Mouse (Mus musculus) midbrain, embryonic 16.5 days (tissue): ENCODE measurements around the gene Arfip1. TPM values are rescaled to one million over a fixed set of nuclear protein-coding genes. Genes with fewer than 3 reads are reported as not detected.
"Not testable (repeated sequence)": the region's sequence is repeated elsewhere in the genome, so short reads cannot be mapped to it uniquely, and the experiment has no call there.

Experiments used
- ATAC-seq: fragments of 200-750 bp; cut with Nextera tagmentation; 2 replicates; pipeline ENCODE4 v1.8.0; 2017; ENCODE audit warnings: moderate TSS enrichment
- H3K27ac ChIP-seq: fragments of 300-500 bp; sonication (generic); 2 replicates; pipeline ENCODE4 v1.5.1; 2014; ENCODE audit warnings: mild to moderate bottlenecking, low read length, mixed read lengths
- H3K27me3 ChIP-seq: fragments of 300-500 bp; sonication (generic); 2 replicates; pipeline ENCODE4 v1.6.1; 2014; ENCODE audit warnings: low read depth, low read length, mixed read lengths; ENCODE audit not compliant: control insufficient read depth, insufficient read depth
- H3K36me3 ChIP-seq: fragments of 300-500 bp; sonication (generic); 2 replicates; pipeline ENCODE4 v1.6.1; 2014; ENCODE audit warnings: mild to moderate bottlenecking, low read length, moderate library complexity, mixed read lengths; ENCODE audit not compliant: control insufficient read depth, insufficient read depth
- H3K4me1 ChIP-seq: fragments of 300-500 bp; sonication (generic); 2 replicates; pipeline ENCODE4 v1.6.1; 2014; ENCODE audit warnings: mild to moderate bottlenecking, low read length, mixed read lengths; ENCODE audit not compliant: control insufficient read depth, insufficient read depth
- H3K4me2 ChIP-seq: fragments of 300-500 bp; sonication (generic); 2 replicates; pipeline ENCODE4 v1.6.1; 2014; ENCODE audit warnings: mild to moderate bottlenecking, low read length, mixed read lengths
- H3K4me3 ChIP-seq: fragments of 300-500 bp; sonication (generic); 2 replicates; pipeline ENCODE4 v1.5.1; 2014; ENCODE audit warnings: low read depth, mild to moderate bottlenecking, low read length, moderate library complexity, mixed read lengths
- H3K9ac ChIP-seq: fragments of 300-500 bp; sonication (generic); 2 replicates; pipeline ENCODE4 v1.6.1; 2014; ENCODE audit warnings: low read depth, low read length, mixed read lengths
- H3K9me3 ChIP-seq: fragments of 300-500 bp; sonication (generic); replicated peaks from 2 replicates; pipeline ENCODE4 v1.6.1; 2014; ENCODE audit warnings: mild to moderate bottlenecking, low read length, mixed read lengths; ENCODE audit not compliant: control insufficient read depth, poor library complexity, severe bottlenecking
- WGBS: fragments of 180-500 bp; shearing (Covaris S2); extraction: QIAGEN DNeasy Blood & Tissue Kit; methylation state at CpG from one replicate; pipeline ENCODE4 v1.1.7; 2014; 5-methylcytosine and 5-hydroxymethylcytosine counted together
- polyA plus RNA-seq: library from polyadenylated mRNA; unstranded; fragments of >200 nt; fragmentation: Nextera tagmentation; extraction: Ambion mirVana; gene quantifications from 2 replicates; pipeline ENCODE4 v1.2.1, GENCODE M21; 2015

The Arfip1 gene
- polyA plus RNA-seq, 1 experiment from 2014 or later: 22.1 TPM

DNA sequence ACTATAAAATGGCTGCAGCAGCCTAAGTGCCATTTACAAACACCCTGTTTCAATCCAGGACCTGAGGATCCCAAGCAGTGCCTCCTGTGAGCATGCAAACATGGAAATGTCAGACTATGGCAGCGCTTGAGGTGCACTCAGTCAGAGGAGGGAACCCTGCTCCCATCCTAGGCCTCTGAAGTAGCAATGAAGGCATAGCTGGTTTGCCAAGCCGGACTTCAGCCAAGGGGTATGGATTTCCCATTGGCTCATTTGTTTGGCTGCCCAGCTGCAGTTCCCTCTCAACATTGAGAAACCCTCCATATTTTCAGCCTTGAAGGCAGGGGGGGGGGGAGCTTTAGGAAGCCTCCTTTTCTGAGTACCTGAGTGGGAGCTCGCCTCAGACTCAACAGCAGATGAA lies 24.1 kb downstream of the Arfip1 start:
- Histone ChIP-seq H3K9me3 (no peaks in the 10 kb centered on the region), H3K4me1 (no peaks in the 10 kb centered on the region), H3K4me3 (no peak overlapping the region), H3K36me3 (no peaks in the 10 kb centered on the region), H3K4me2 (no peak overlapping the region), H3K27me3 (no peaks in the 10 kb centered on the region), H3K9ac (no peak overlapping the region), H3K27ac (no peak overlapping the region)
- WGBS: 97% methylated on average over 3 of the region's 3 CpGs
- ATAC-seq: no peak

DNA sequence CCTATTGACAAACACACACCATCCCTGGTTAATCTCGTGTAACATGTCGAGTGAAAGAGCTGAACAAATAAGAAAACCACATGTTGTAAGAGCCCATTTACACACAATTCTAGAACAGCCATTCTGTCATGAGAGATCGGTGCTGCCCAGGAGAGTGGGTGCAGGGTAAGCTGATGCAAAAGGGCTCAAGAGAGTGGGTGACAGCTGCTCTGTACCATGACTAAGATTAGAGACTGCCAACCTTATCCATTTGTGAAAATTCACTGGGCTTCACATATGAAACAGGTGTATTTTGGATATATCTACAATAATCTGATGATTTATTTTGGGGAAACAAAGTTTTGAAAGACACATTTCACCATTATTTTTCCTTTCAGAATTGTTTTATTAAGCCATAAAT lies 26.6 kb downstream of the Arfip1 start:
- WGBS: 85% methylated on average over 3 of the region's 3 CpGs
- no peak overlapping the region for H3K9ac ChIP-seq
- no peaks in the 10 kb centered on the region for H3K27me3 ChIP-seq
- ATAC-seq: no peak
- H3K36me3 ChIP-seq: no peaks in the 10 kb centered on the region
- no peaks in the 10 kb centered on the region for H3K9me3 ChIP-seq
- H3K4me1 ChIP-seq: no peaks in the 10 kb centered on the region
- no peak overlapping the region for H3K4me2 ChIP-seq
- H3K4me3 ChIP-seq: no peak overlapping the region
- no peak overlapping the region for H3K27ac ChIP-seq

DNA sequence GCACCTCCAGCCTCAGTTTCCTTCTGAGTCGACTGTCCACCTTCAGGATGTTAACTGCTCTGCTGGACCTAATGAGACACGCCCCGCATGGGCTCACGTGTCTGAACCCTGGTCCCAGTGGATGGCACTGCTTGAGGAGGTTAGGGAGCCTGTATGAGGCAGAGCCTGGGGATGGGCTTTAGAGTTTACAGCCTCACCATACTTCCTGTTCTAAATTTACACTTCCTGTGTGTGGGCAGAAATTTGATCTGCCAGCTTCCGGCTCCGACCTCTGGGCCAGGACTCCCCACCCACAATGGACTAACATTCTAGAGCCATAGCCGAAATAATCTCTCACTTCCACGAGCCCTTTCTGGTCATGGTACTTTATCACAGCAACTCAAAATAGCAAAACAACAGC lies 35.2 kb downstream of the Arfip1 start:
- no peak for ATAC-seq
- Histone ChIP-seq H3K27me3 (no peaks in the 10 kb centered on the region), H3K9me3 (no peaks in the 10 kb centered on the region), H3K4me2 (no peak overlapping the region), H3K4me1 (no peaks in the 10 kb centered on the region), H3K36me3 (no peaks in the 10 kb centered on the region), H3K9ac (no peak overlapping the region), H3K27ac (no peak overlapping the region), H3K4me3 (no peak overlapping the region)
- WGBS: 75% methylated on average over 8 of the region's 8 CpGs

DNA sequence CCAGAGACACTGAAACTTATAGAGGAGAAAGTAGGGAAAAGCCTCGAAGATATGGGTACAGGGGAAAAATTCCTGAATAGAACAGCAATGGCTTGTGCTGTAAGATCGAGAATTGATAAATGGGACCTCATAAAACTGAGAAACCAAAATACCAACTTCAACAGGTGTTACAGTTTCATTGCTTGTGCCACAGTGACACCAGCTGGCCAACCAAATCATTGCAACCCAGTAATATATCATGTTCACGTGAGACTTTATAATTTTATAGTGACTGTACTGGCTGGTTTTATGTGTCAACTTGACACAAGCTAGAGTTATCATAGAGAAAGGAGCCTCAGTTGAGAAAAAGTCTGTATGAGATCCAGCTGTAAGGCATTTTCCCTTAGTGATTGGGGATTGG lies 40.0 kb downstream of the Arfip1 start:
- H3K9ac ChIP-seq, H3K4me2 ChIP-seq, H3K9me3 ChIP-seq, H3K36me3 ChIP-seq, H3K4me1 ChIP-seq, H3K4me3 ChIP-seq, H3K27me3 ChIP-seq, H3K27ac ChIP-seq, ATAC-seq: not testable (repeated sequence)
- 15% methylated on average over 3 of the region's 3 CpGs for WGBS

DNA sequence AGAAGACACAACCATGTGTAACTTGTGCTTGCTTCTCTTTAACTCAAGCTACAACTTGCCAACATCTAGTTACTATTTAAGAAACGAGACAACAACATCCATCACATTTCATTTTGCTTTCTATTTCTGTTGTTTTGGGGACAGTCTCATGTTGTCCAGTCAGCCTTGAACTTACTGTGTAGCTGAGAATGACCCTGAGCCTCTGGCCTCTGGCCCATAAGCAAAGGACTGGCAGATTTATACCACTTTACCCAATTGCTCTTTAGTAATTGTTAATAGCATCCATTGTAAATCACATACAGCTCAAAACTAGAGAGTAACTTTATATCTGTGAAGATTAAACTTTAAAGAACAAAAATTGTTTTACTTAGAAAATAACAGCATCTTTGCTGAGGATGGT lies 40.5 kb downstream of the Arfip1 start:
- no peaks in the 10 kb centered on the region for H3K27me3 ChIP-seq
- H3K27ac ChIP-seq: no peak overlapping the region
- H3K4me2 ChIP-seq: no peak overlapping the region
- ATAC-seq: no peak
- WGBS: 86% methylated on average over 1 of the region's 1 CpGs
- H3K9me3 ChIP-seq: no peaks in the 10 kb centered on the region
- no peaks in the 10 kb centered on the region for H3K36me3 ChIP-seq
- H3K4me3 ChIP-seq: no peak overlapping the region
- no peak overlapping the region for H3K9ac ChIP-seq
- H3K4me1 ChIP-seq: no peaks in the 10 kb centered on the region

DNA sequence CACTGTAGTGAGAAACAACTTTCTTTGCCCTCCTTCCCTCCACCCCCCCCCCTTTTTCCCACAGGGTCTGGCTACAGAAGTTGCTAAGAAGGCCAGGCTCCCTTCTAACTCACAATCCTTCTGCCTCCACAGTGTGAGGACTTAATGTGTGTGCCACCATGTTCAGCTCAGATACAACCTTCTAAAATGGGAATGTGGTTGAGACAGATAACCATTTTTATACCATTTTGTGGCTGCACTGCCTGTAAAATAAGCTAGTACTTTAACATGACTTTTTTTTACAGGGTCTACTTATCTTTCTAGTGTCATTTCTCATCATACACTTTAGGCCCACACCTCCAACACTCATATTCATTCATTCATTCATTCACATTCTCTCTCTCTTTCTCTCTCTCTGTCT lies 41.8 kb downstream of the Arfip1 start:
- H3K9ac ChIP-seq: no peak overlapping the region
- no peaks in the 10 kb centered on the region for H3K4me1 ChIP-seq
- no peaks in the 10 kb centered on the region for H3K36me3 ChIP-seq
- no peaks in the 10 kb centered on the region for H3K27me3 ChIP-seq
- no peak overlapping the region for H3K4me2 ChIP-seq
- H3K27ac ChIP-seq: no peak overlapping the region
- H3K4me3 ChIP-seq: no peak overlapping the region
- ATAC-seq: no peak
- H3K9me3 ChIP-seq: no peaks in the 10 kb centered on the region

DNA sequence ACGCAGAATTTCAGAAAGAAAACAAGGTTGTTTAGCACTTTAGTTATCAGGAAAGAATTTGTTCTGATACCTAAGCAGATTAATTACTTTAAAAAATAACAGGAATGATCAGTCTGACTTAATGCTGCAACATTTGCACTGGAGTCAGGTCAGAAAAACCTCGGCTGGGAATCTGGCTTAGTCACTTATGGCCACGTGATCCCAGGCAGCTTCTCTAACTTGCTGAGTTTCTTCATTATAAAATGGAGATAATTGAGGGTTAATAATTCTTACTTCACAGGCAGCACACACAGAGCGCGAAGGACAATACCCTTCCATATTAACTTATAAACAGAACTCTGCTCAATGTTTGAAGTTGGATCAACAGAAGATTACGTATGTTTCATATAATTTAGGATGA lies 45.4 kb downstream of the Arfip1 start:
- Histone ChIP-seq H3K36me3 (no peaks in the 10 kb centered on the region), H3K27me3 (no peaks in the 10 kb centered on the region), H3K27ac (no peak overlapping the region), H3K9me3 (no peaks in the 10 kb centered on the region), H3K9ac (no peak overlapping the region), H3K4me2 (no peak overlapping the region), H3K4me3 (no peak overlapping the region), H3K4me1 (no peaks in the 10 kb centered on the region)
- WGBS: 77% methylated on average over 6 of the region's 6 CpGs
- no peak for ATAC-seq

DNA sequence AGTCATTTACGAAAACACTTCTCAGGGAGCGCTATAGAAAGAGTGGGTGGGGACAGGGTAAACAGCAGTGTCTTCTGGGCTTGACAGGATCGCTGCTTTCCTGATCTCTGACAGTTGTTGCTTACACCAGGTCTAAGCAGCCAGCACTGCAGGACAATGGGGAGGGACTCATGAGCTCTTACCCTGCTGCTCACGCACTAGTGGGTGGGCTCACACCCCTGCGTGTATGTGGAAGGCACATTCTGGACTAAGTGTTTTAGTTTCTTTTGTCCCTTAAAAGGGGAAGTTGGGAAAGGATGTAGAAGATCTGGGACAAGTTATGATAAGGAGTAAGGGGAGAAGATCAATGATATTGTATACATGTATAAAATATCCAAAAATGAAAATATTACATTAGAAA lies 49.2 kb downstream of the Arfip1 start:
- WGBS: 70% methylated on average over 5 of the region's 5 CpGs

DNA sequence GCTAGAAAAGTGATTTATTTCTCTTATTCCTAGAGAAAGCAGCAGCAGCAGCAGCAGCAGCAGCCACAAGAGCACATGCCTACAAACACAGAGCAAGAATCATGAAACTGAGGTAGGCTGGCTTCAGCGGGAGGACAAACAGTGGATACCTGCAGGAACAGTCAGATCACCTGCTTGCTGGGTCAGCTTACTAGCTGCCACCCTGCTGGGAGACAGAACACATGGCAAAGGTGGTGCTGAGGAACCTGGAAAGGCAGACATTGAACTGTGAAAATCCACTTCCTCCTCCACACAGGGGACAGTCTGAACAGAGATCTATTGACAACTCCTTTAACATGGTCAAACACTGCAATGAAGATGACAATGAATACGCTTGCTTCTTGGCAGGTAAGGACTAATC lies 53.4 kb downstream of the Arfip1 start:
- H3K27ac ChIP-seq: no peak overlapping the region
- H3K27me3 ChIP-seq: no peaks in the 10 kb centered on the region
- ATAC-seq: no peak
- H3K9me3 ChIP-seq: no peaks in the 10 kb centered on the region
- H3K4me3 ChIP-seq: no peak overlapping the region
- H3K36me3 ChIP-seq: 0 out of 2 replicates have a peak, but pooled peaks cover 3% of the 10 kb centered on the region
- 74% methylated on average over 2 of the region's 2 CpGs for WGBS
- no peaks in the 10 kb centered on the region for H3K4me1 ChIP-seq
- no peak overlapping the region for H3K4me2 ChIP-seq
- no peak overlapping the region for H3K9ac ChIP-seq

More for the DNA sequence above, 49.2 kb downstream of the Arfip1 start:
- no peaks in the 10 kb centered on the region for H3K27me3 ChIP-seq
- ATAC-seq: no peak
- no peaks in the 10 kb centered on the region for H3K9me3 ChIP-seq
- H3K4me3 ChIP-seq: no peak overlapping the region
- no peak overlapping the region for H3K9ac ChIP-seq
- H3K4me2 ChIP-seq: no peak overlapping the region
- H3K4me1 ChIP-seq: no peaks in the 10 kb centered on the region
- no peak overlapping the region for H3K27ac ChIP-seq
- no peaks in the 10 kb centered on the region for H3K36me3 ChIP-seq

DNA sequence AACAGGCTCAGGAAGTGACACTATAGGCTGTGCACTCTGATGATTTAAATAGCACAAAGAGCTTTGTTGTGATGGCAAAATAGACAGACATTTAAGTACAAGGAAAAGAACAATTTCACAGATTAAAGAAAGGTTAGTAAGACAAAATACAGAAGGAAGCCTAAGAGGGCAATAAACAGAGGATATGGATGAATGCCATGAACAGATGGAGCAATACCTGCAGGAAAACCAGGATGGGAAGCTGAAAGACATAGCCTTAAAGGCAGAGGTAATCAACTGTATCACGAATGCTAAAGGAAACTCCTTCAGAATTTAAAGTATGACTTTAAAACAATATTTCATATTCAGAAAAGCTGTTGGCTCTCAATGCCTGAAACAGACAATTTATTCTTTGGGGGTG lies 57.5 kb downstream of the Arfip1 start:
- no peak overlapping the region for H3K4me3 ChIP-seq
- H3K4me1 ChIP-seq: no peaks in the 10 kb centered on the region
- no peaks in the 10 kb centered on the region for H3K9me3 ChIP-seq
- H3K9ac ChIP-seq: no peak overlapping the region
- 0 out of 2 replicates have a peak, but pooled peaks cover 3% of the 10 kb centered on the region for H3K36me3 ChIP-seq
- no peaks in the 10 kb centered on the region for H3K27me3 ChIP-seq
- no peak for ATAC-seq
- WGBS: 82% methylated on average over 1 of the region's 1 CpGs
- H3K27ac ChIP-seq: no peak overlapping the region
- H3K4me2 ChIP-seq: no peak overlapping the region
